Mouse (Mus musculus): ENCODE data around the gene Vmn1r103. TPM values are rescaled to one million over a fixed set of nuclear protein-coding genes. Genes with fewer than 3 reads are reported as not detected.
"Not testable (repeated sequence)": the region's sequence is repeated elsewhere in the genome, so short reads cannot be mapped to it uniquely, and the experiment has no call there.

Gene Vmn1r103
- not detected in 2 replicates for polyA plus RNA-seq (2015; fragmentation: Nextera tagmentation; extraction: Ambion mirVana)

DNA sequence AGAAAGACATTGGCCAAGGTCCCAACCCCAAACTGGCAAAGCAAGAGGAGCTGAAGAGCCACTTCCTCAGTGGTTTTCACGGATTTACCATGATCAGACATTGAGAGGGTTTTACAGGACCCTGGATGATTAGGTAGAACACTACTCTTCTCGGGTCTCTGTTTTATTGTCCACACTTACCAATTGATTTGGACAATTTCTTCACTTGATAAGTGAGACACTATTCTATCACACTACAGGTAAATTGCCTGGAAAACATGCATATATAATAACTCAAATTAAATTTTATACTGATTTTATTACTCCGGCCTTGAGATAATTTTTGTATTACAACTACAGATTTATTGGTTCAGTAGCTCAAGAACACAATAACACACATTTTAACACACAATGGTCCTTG, at the start of gene Vmn1r103:
Gene Vmn1r103 (minus strand): TSS at position 101 of the 400 bp plus-strand sequence.
- not testable (repeated sequence) for ATAC-seq (ENCODE audit: low FRiP score); H3K4me1 ChIP-seq (replicated peaks); H3K36me3 ChIP-seq; H3K9ac ChIP-seq; H3K9me3 ChIP-seq; H3K27me3 ChIP-seq; H3K4me3 ChIP-seq; H3K4me2 ChIP-seq; H3K27ac ChIP-seq
- WGBS = 40% methylated on average over 1 of the region's 3 CpGs

DNA sequence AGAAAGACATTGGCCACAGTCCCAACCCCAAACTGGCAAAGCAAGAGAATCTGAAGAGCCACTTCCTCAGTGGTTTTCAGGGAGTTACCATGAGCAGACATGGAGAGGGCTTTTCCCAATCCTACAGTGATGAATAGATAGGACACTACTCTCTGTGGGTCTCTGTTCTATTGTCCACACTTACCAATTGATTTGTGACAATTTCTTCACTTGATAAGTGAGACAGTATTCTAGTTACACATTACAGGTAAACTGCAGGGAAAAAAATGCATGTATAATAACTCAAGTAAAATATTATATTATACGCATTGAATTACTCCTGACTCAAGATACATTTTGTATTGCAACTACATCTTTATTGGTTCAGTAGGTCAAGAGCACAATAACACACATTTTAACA, 35.3 kb upstream of the Vmn1r103 start, which contains the start of gene Gm5726:
Gene Gm5726 (minus strand): TSS at position 101 of the 400 bp plus-strand sequence.
- H3K27me3 ChIP-seq; ATAC-seq (ENCODE audit: low FRiP score); H3K4me3 ChIP-seq; H3K4me2 ChIP-seq; H3K9ac ChIP-seq; H3K9me3 ChIP-seq; H3K27ac ChIP-seq; H3K36me3 ChIP-seq; H3K4me1 ChIP-seq (replicated peaks): not testable (repeated sequence)
- WGBS = no CpG with 5 or more reads among the region's 1 CpGs

DNA sequence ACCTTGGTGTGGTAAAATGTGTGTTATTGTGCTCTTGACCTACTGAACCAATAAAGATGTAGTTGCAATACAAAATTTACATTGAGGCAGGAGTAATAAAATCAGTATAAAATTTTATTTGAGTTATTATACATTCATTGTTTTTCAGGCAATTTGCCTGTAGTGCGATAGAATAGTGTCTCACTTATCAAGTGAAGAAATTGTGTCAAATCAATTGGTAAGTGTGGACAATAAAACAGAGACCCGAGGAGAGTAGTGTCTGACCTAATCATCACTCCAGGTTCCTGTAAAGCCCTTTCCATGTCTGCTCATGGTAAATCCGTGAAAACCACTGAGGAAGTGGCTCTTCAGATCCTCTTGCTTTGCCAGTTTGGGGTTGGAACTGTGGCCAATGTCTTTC, 23.2 kb upstream of the Vmn1r103 start, which contains the start of gene Vmn1r104:
Gene Vmn1r104 (plus strand): TSS at position 301 of the 400 bp plus-strand sequence.
- H3K9me3 ChIP-seq; H3K4me3 ChIP-seq; ATAC-seq (ENCODE audit: low FRiP score); H3K4me1 ChIP-seq (replicated peaks); H3K36me3 ChIP-seq; H3K27me3 ChIP-seq; H3K9ac ChIP-seq; H3K27ac ChIP-seq; H3K4me2 ChIP-seq: not testable (repeated sequence)
- no CpG with 5 or more reads among the region's 3 CpGs for WGBS

DNA sequence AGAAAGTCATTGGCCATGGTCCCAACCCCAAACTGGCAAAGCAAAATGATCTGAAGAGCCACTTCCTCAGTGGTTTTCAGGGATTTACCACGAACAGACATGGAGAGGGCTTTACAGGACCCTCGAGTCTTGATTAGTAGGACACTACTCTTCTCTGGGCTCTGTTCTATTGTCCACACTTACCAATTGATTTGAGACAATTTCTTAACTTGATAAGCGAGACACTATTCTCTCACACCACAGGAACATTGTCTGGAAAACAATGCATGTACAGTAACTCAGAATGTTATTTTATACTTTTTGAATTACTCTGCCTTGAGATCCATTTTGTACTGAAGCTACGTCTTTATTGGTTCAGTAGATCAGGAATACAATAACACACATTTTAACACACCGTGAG, 35.5 kb downstream of the Vmn1r103 start, which contains the start of gene Gm10670:
Gene Gm10670 (minus strand): TSS at position 101 of the 400 bp plus-strand sequence.
- not testable (repeated sequence) for H3K4me1 ChIP-seq (replicated peaks); H3K27me3 ChIP-seq; H3K27ac ChIP-seq; H3K4me2 ChIP-seq; H3K36me3 ChIP-seq; H3K9me3 ChIP-seq; H3K9ac ChIP-seq; H3K4me3 ChIP-seq; ATAC-seq (ENCODE audit: low FRiP score)
- no CpG with 5 or more reads among the region's 5 CpGs for WGBS

Other genes with a start within 250 kb of the Vmn1r103 start
- not detected in 2 replicates for gene Gm5890, start 247.7 kb downstream of the Vmn1r103 start, polyA plus RNA-seq (2015; fragmentation: Nextera tagmentation; extraction: Ambion mirVana)
- gene Gm4133, start 176.5 kb downstream of the Vmn1r103 start, polyA plus RNA-seq (2015; fragmentation: Nextera tagmentation; extraction: Ambion mirVana) = not detected in 2 replicates
- not detected in 2 replicates for gene Gm5728, start 135.1 kb downstream of the Vmn1r103 start, polyA plus RNA-seq (2015; fragmentation: Nextera tagmentation; extraction: Ambion mirVana)
- gene Vmn1r100, start 92.6 kb downstream of the Vmn1r103 start, polyA plus RNA-seq (2015; fragmentation: Nextera tagmentation; extraction: Ambion mirVana) = not detected in 2 replicates
- gene Vmn1r101, start 67.9 kb downstream of the Vmn1r103 start, polyA plus RNA-seq (2015; fragmentation: Nextera tagmentation; extraction: Ambion mirVana) = not detected in 2 replicates
- gene Gm10670, start 35.6 kb downstream of the Vmn1r103 start, polyA plus RNA-seq (2015; fragmentation: Nextera tagmentation; extraction: Ambion mirVana) = not detected in 2 replicates
- not detected in 2 replicates for gene Vmn1r104, start 23.3 kb upstream of the Vmn1r103 start, polyA plus RNA-seq (2015; fragmentation: Nextera tagmentation; extraction: Ambion mirVana)
- gene Gm5726, start 35.2 kb upstream of the Vmn1r103 start, polyA plus RNA-seq (2015; fragmentation: Nextera tagmentation; extraction: Ambion mirVana) = not detected in 2 replicates
- not detected in 2 replicates for gene Gm4141, start 65.7 kb upstream of the Vmn1r103 start, polyA plus RNA-seq (2015; fragmentation: Nextera tagmentation; extraction: Ambion mirVana)
- not detected in 2 replicates for gene Gm4513, start 88.5 kb upstream of the Vmn1r103 start, polyA plus RNA-seq (2015; fragmentation: Nextera tagmentation; extraction: Ambion mirVana)
- not detected in 2 replicates for gene Vmn1r107, start 158.4 kb upstream of the Vmn1r103 start, polyA plus RNA-seq (2015; fragmentation: Nextera tagmentation; extraction: Ambion mirVana)
- not detected in 2 replicates for gene Vmn1r111, start 192.7 kb upstream of the Vmn1r103 start, polyA plus RNA-seq (2015; fragmentation: Nextera tagmentation; extraction: Ambion mirVana)
- not detected in 2 replicates for gene Gm10668, start 220.1 kb upstream of the Vmn1r103 start, polyA plus RNA-seq (2015; fragmentation: Nextera tagmentation; extraction: Ambion mirVana)